Mouse (Mus musculus) ES-CJ7 (cell line): ENCODE data around the gene Vim.
A peak's percentile ranks its signal among the peaks of the same experiment; 100 is the strongest.
"Not testable (repeated sequence)": the region's sequence is repeated elsewhere in the genome, so short reads cannot be mapped to it uniquely, and the experiment has no call there.

ENCODE experiments used
- DNase-seq: peaks from one replicate; pipeline ENCODE4 v3.0.0; 2011; ENCODE audit warnings: low read depth, low spot score

The Vim gene

GRCm38 (mm10) chr2:13560396-13560795, 13.3 kb upstream of the Vim start:
- DNase-seq = no peak

- DNase-seq = no peak
Observed at GRCm38 (mm10) chr2:13570122-13570521, 3.6 kb upstream of the Vim start.

- peak; percentile 79 for DNase-seq
Observed at GRCm38 (mm10) chr2:13572101-13572553, 1.6 kb upstream of the Vim start.

GRCm38 (mm10) chr2:13572647-13573407, 900 bp upstream of the Vim start:
- no peak for DNase-seq

- peak; percentile 71 for DNase-seq
Observed at GRCm38 (mm10) chr2:13574066-13574800, 506 bp downstream of the Vim start.

- DNase-seq = peak; percentile 50
Observed at GRCm38 (mm10) chr2:13574801-13575150, 1.0 kb downstream of the Vim start.

GRCm38 (mm10) chr2:13575287-13575801, 1.6 kb downstream of the Vim start:
- DNase-seq = peak; percentile 80

GRCm38 (mm10) chr2:13575926-13576325, 2.2 kb downstream of the Vim start:
- no peak for DNase-seq

GRCm38 (mm10) chr2:13577399-13577798, 3.7 kb downstream of the Vim start:
- no peak for DNase-seq

- DNase-seq = peak; percentile 21
Observed at GRCm38 (mm10) chr2:13578473-13579152, 4.9 kb downstream of the Vim start.

GRCm38 (mm10) chr2:13579315-13579714, 5.6 kb downstream of the Vim start:
- no peak for DNase-seq

- peak; percentile 64 for DNase-seq
Observed at GRCm38 (mm10) chr2:13579991-13580390, 6.3 kb downstream of the Vim start.

GRCm38 (mm10) chr2:13582184-13582583, 8.5 kb downstream of the Vim start:
- DNase-seq = no peak

GRCm38 (mm10) chr2:13583746-13584145, 10.0 kb downstream of the Vim start:
- DNase-seq = not testable (repeated sequence)

- no peak for DNase-seq
Observed at GRCm38 (mm10) chr2:13593328-13593727, 19.6 kb downstream of the Vim start.

- DNase-seq = peak; percentile 11
Observed at GRCm38 (mm10) chr2:13596965-13597656, 23.4 kb downstream of the Vim start.

- DNase-seq = no peak
Observed at GRCm38 (mm10) chr2:13598166-13598565, 24.4 kb downstream of the Vim start.

- DNase-seq = no peak
Observed at GRCm38 (mm10) chr2:13603093-13603492, 29.4 kb downstream of the Vim start.

- DNase-seq = not testable (repeated sequence)
Observed at GRCm38 (mm10) chr2:13603636-13604035, 29.9 kb downstream of the Vim start.

- DNase-seq = no peak
Observed at GRCm38 (mm10) chr2:13630136-13630832, 56.6 kb downstream of the Vim start.
